Mouse (Mus musculus) midbrain, embryonic 12.5 days (tissue): ENCODE data around the gene Cdhr2. TPM values are rescaled to one million over a fixed set of nuclear protein-coding genes. Genes with fewer than 3 reads are reported as not detected.

Experiments
- ATAC-seq: fragments of 200-750 bp; cut with Nextera tagmentation; 2 replicates; pipeline ENCODE4 v1.8.0; 2017; ENCODE audit warnings: low read depth, moderate TSS enrichment, moderate library complexity; ENCODE audit not compliant: low FRiP score
- H3K27ac ChIP-seq: fragments of 300-500 bp; sonication (generic); replicated peaks from 2 replicates; pipeline ENCODE4 v1.5.1; 2016; ENCODE audit warnings: mild to moderate bottlenecking
- H3K27me3 ChIP-seq: fragments of 300-500 bp; sonication (generic); 2 replicates; pipeline ENCODE4 v1.6.1; 2016; ENCODE audit warnings: mild to moderate bottlenecking
- H3K36me3 ChIP-seq: fragments of 300-500 bp; sonication (generic); 2 replicates; pipeline ENCODE4 v1.6.1; 2016
- H3K4me1 ChIP-seq: fragments of 300-500 bp; sonication (generic); 2 replicates; pipeline ENCODE4 v1.6.1; 2016
- H3K4me2 ChIP-seq: fragments of 300-500 bp; sonication (generic); replicated peaks from 2 replicates; pipeline ENCODE4 v1.6.1; 2016; ENCODE audit warnings: mild to moderate bottlenecking, moderate library complexity
- H3K4me3 ChIP-seq: fragments of 300-500 bp; sonication (generic); 2 replicates; pipeline ENCODE4 v1.5.1; 2016; ENCODE audit warnings: mild to moderate bottlenecking
- H3K9ac ChIP-seq: fragments of 300-500 bp; sonication (generic); replicated peaks from 2 replicates; pipeline ENCODE4 v1.6.1; 2016; ENCODE audit warnings: mild to moderate bottlenecking, moderate library complexity
- H3K9me3 ChIP-seq: fragments of 300-500 bp; sonication (generic); 2 replicates; pipeline ENCODE4 v1.6.1; 2016; ENCODE audit warnings: mild to moderate bottlenecking
- WGBS: fragments of 180-500 bp; shearing (Covaris S2); methylation state at CpG from one replicate; pipeline ENCODE4 v1.1.7; 2016; 5-methylcytosine and 5-hydroxymethylcytosine counted together
- polyA plus RNA-seq: library from polyadenylated mRNA; unstranded; fragments of >200 nt; fragmentation: Nextera tagmentation; extraction: Ambion mirVana; gene quantifications from 2 replicates; pipeline ENCODE4 v1.2.1, GENCODE M21; 2016

The Cdhr2 gene
- 0.04 and 0.10 TPM in 2 replicates for polyA plus RNA-seq

DNA sequence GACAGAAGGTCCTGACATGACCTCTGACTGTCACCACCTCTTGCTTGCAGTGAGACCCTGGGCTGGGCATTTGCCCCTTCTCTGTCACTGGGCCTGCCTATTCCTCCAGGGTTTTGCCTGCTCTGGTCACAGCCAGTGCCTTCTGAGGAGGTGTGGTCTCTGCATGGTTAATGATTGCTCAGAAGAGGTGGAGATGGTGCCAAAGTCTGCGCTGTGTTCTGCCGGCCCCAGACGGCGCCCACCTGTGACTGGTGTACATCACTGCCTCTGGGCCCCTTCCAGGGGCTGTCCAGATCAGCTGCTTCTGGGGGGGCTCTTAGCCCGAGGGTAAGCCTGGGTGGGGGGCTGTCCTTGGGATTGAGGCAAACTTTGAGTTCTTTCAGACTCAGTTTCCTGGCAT is at the start of gene Cdhr2:
TSS of gene Cdhr2 (plus strand) at position 219 of the 400 bp plus-strand sequence.
- Histone ChIP-seq H3K4me2 (no peak within 1 kb of the TSS), H3K4me1 (no peaks in the 10 kb centered on the region), H3K4me3 (no peak within 1 kb of the TSS), H3K9me3 (no peaks in the 10 kb centered on the region), H3K9ac (no peak within 1 kb of the TSS), H3K36me3 (no peaks in the 10 kb centered on the region), H3K27ac (no peak within 1 kb of the TSS), H3K27me3 (peaks cover 8% of the 10 kb centered on the region)
- WGBS, result 77% methylated on average over 5 of the region's 5 CpGs
- no peak for ATAC-seq

- Histone ChIP-seq H3K9me3 (no peaks in the 10 kb centered on the region), H3K27ac (no peak overlapping the region), H3K4me1 (no peaks in the 10 kb centered on the region), H3K4me2 (no peak overlapping the region), H3K36me3 (peaks cover 81% of the 10 kb centered on the region), H3K9ac (no peak overlapping the region), H3K27me3 (no peaks in the 10 kb centered on the region), H3K4me3 (no peak overlapping the region)
- no peak for ATAC-seq
- 74% methylated on average over 5 of the region's 5 CpGs for WGBS
Observed at GRCm38 (mm10) chr13:54660877-54661276, 40.4 kb upstream of the Cdhr2 start.

DNA sequence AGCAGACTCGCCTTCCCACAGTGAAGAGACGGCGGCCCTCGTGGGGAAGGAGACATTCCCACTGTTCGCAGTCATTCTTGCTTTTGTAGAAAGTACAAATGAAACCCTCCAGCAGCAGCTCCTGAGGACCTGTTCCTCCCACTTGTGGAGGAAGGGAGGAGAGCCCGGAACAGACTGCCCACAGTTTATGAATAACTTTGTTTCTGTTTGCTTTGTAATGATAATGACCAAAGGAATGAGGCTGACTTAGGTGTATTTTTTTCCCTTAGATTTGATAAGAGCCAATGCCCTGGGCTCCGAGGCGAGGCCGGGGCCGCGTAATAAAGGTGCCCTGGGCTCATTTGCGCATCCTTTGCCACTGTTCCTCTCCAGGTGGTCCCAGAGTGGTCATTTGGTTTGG is 39.9 kb upstream of the Cdhr2 start:
- H3K9ac ChIP-seq, result no peak overlapping the region
- H3K4me3 ChIP-seq, result no peak overlapping the region
- H3K36me3 ChIP-seq, result peaks cover 76% of the 10 kb centered on the region
- H3K27ac ChIP-seq, result no peak overlapping the region
- no peaks in the 10 kb centered on the region for H3K4me1 ChIP-seq
- no peak overlapping the region for H3K4me2 ChIP-seq
- WGBS, result 92% methylated on average over 12 of the region's 12 CpGs
- H3K9me3 ChIP-seq, result no peaks in the 10 kb centered on the region
- no peaks in the 10 kb centered on the region for H3K27me3 ChIP-seq
- ATAC-seq, result no peak

DNA sequence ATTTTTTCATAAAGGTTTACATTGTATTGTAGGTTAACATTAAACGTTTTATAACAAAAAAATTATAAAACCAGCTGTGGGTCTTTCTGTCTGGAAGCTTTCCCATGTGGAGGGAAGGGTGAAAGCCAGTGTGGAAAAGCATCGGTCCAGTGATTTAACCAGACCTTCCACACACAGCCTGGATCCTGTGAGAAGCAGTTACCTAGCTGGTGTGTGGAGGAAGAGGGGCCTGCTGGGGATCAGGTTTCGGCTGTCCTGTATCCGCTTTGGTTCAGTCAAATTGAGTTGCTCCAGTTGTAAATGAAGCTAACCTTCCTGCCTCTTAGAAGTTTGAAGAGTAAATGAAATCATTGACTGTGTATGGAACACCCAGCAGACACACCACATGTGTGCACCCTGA is 37.3 kb upstream of the Cdhr2 start:
- no peaks in the 10 kb centered on the region for H3K27me3 ChIP-seq
- no peak overlapping the region for H3K27ac ChIP-seq
- 92% methylated on average over 4 of the region's 4 CpGs for WGBS
- ATAC-seq, result no peak
- H3K4me3 ChIP-seq, result no peak overlapping the region
- peaks cover 57% of the 10 kb centered on the region for H3K36me3 ChIP-seq
- H3K4me2 ChIP-seq, result no peak overlapping the region
- H3K9me3 ChIP-seq, result no peaks in the 10 kb centered on the region
- H3K9ac ChIP-seq, result no peak overlapping the region
- no peaks in the 10 kb centered on the region for H3K4me1 ChIP-seq

GRCm38 (mm10) chr13:54664509-54664908 is 36.8 kb upstream of the Cdhr2 start:
- Histone ChIP-seq H3K9ac (no peak overlapping the region), H3K36me3 (peaks cover 52% of the 10 kb centered on the region), H3K9me3 (no peaks in the 10 kb centered on the region), H3K4me3 (no peak overlapping the region), H3K4me2 (no peak overlapping the region), H3K27me3 (no peaks in the 10 kb centered on the region), H3K27ac (no peak overlapping the region), H3K4me1 (no peaks in the 10 kb centered on the region)
- no peak for ATAC-seq
- 98% methylated on average over 1 of the region's 1 CpGs for WGBS

GRCm38 (mm10) chr13:54665062-54665461 is 36.2 kb upstream of the Cdhr2 start:
- no peak overlapping the region for H3K9ac ChIP-seq
- no peaks in the 10 kb centered on the region for H3K9me3 ChIP-seq
- H3K4me3 ChIP-seq, result no peak overlapping the region
- H3K36me3 ChIP-seq, result peaks cover 47% of the 10 kb centered on the region
- no peaks in the 10 kb centered on the region for H3K27me3 ChIP-seq
- H3K27ac ChIP-seq, result no peak overlapping the region
- H3K4me1 ChIP-seq, result no peaks in the 10 kb centered on the region
- WGBS, result 94% methylated on average over 7 of the region's 7 CpGs
- no peak overlapping the region for H3K4me2 ChIP-seq
- no peak for ATAC-seq

- Histone ChIP-seq H3K4me1 (no peaks in the 10 kb centered on the region), H3K4me2 (no peak overlapping the region), H3K9ac (no peak overlapping the region), H3K27ac (no peak overlapping the region), H3K9me3 (no peaks in the 10 kb centered on the region), H3K36me3 (peaks cover 7% of the 10 kb centered on the region; the same call in 1 of the 2 replicates), H3K4me3 (no peak overlapping the region), H3K27me3 (no peaks in the 10 kb centered on the region)
- 74% methylated on average over 2 of the region's 2 CpGs for WGBS
- no peak for ATAC-seq
Observed at GRCm38 (mm10) chr13:54670491-54670890, 30.8 kb upstream of the Cdhr2 start.

DNA sequence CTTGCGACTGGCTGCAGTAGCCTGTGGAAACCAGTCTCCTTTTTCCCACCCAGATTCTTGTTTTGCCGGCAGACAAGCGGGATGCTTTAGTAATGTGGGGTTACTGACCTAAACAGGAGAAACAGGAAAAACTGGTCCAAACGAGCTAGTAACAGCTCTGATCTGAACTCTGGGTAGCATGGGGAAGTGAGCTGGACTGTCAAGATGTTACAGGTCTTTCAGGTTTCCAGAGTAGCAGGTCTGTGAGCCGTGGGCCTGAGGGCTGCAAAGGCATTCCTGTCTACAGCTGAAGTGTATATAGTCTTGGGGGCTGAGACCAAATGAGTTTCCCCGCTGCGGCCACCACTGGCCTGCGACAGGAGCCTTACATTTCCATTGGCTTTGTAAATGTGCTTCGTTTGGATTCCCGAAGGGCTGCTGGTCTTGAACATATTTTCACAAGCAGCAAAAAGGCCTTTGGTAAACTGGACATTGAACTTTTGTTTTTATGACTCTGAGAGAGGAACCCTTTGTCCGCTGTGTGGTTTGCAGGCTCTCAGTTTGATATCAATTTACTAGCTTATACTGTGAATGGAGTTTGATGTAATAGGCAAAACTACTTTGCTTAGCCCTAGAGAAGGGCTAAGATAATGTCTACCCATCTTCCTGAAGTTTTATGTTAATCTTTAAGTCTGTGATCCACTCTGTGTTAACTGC is 25.2 kb upstream of the Cdhr2 start:
- Histone ChIP-seq H3K4me1 (no peaks in the 10 kb centered on the region), H3K9me3 (no peaks in the 10 kb centered on the region), H3K9ac (no peak overlapping the region), H3K27ac (no peak overlapping the region), H3K27me3 (no peaks in the 10 kb centered on the region), H3K36me3 (peaks cover 23% of the 10 kb centered on the region), H3K4me2 (no peak overlapping the region), H3K4me3 (no peak overlapping the region)
- no peak for ATAC-seq
- 73% methylated on average over 11 of the region's 11 CpGs for WGBS

- ATAC-seq, result no peak
- Histone ChIP-seq H3K4me2 (no peak overlapping the region), H3K27me3 (no peaks in the 10 kb centered on the region), H3K27ac (0 out of 2 replicates have a peak overlapping the region, but pooled peaks have one; percentile 17), H3K36me3 (peaks cover 45% of the 10 kb centered on the region), H3K4me1 (no peaks in the 10 kb centered on the region), H3K4me3 (no peak overlapping the region), H3K9ac (no peak overlapping the region), H3K9me3 (no peaks in the 10 kb centered on the region)
- 78% methylated on average over 4 of the region's 4 CpGs for WGBS
Observed at GRCm38 (mm10) chr13:54678263-54678662, 23.0 kb upstream of the Cdhr2 start.

DNA sequence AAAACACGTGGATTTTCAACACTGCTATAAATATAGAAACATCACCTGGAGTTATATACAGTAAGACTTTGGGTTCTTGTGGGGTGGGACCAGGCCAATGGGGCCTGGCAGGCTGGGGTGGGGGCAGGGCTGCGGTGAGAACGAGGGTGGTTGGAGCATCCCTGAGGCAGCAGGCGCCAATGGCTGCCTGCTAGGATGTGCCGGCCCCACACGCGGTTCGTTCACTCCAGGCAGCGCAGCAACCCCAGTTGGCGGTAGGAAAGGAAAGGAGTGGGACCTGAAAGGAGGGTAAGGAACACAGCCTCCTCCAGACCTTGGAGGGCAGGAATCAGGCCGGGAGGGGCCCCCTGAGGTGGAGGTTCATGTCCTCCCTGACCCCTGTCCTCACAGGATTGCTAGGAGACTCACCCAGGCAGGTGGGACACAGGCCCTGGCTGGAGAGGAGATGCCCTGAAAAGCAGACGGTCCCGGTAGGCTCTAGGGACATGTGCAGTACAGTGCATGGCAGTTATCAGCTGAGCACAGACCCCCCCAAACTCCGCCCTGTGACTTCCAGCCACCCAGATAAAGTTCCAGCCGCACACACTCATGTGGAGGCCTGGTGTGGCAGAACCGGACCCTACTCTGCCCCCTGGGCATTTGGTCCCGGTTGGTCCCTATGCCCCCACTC is 20.9 kb upstream of the Cdhr2 start:
- peaks cover 14% of the 10 kb centered on the region for H3K4me1 ChIP-seq
- H3K4me3 ChIP-seq, result no peak overlapping the region
- H3K4me2 ChIP-seq, result no peak overlapping the region
- peaks cover 56% of the 10 kb centered on the region for H3K36me3 ChIP-seq
- WGBS, result 86% methylated on average over 17 of the region's 17 CpGs
- no peak overlapping the region for H3K9ac ChIP-seq
- no peak for ATAC-seq
- H3K9me3 ChIP-seq, result no peaks in the 10 kb centered on the region
- no peaks in the 10 kb centered on the region for H3K27me3 ChIP-seq
- no peak overlapping the region for H3K27ac ChIP-seq

DNA sequence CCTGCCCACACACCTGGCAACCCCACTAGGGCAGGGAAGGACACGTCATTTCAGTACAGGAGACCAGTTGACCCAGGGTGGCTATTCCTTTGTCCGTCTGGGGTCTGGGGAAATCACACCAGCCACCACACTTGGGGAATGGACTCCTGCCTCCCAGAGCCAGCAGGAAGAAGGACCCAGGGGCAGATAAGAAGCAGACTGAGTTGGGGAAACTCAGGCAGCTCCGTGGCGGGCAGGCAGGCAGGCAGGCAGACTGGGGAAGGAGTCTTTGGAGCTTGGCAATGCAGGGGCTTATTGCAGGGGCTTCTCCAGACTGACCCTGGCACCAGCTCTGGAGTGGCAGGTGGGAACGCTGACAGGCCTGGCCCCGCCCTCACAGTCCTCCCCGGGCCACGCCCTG is 20.0 kb upstream of the Cdhr2 start:
- Histone ChIP-seq H3K4me2 (no peak overlapping the region), H3K9me3 (no peaks in the 10 kb centered on the region), H3K9ac (no peak overlapping the region), H3K4me3 (no peak overlapping the region), H3K27ac (no peak overlapping the region), H3K4me1 (peaks cover 23% of the 10 kb centered on the region), H3K27me3 (no peaks in the 10 kb centered on the region), H3K36me3 (peaks cover 56% of the 10 kb centered on the region)
- 88% methylated on average over 8 of the region's 8 CpGs for WGBS
- ATAC-seq, result no peak

- Histone ChIP-seq H3K36me3 (peaks cover 56% of the 10 kb centered on the region), H3K9me3 (no peaks in the 10 kb centered on the region), H3K4me3 (no peak overlapping the region), H3K9ac (no peak overlapping the region; the same call in 1 of the 2 replicates), H3K27ac (no peak overlapping the region), H3K4me2 (no peak overlapping the region), H3K4me1 (peaks cover 24% of the 10 kb centered on the region), H3K27me3 (no peaks in the 10 kb centered on the region)
- 97% methylated on average over 3 of the region's 3 CpGs for WGBS
- ATAC-seq, result no peak
Observed at GRCm38 (mm10) chr13:54683301-54683700, 18.0 kb upstream of the Cdhr2 start.
